Mouse (Mus musculus) right cerebral cortex, postnatal 14 days (tissue): ENCODE results near the gene Esp6.
"Not testable (repeated sequence)": the region's sequence is repeated elsewhere in the genome, so short reads cannot be mapped to it uniquely, and the experiment has no call there.

Experiments
- DNase-seq: peaks from one replicate; pipeline ENCODE4 v3.0.0; 2022

Esp6 gene

DNA sequence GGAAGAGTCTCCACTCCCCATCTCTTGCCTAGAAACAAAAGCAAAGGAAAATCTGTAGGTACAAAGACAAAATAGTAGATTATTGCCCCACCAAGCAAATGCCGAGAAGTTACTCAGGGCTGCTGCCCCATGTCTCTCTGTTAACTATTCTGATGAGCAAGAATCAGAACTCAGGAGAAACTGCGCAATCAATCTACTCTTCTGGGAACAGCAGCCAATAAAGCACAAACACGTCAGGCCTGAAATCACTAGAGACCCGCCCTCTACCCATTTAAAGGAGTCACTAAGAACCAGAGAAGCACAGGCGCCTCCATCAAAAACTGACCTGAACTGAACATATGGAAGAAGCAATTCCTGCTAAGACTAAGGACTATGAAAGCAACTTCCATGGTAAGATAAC is at the start of gene Esp6:
Gene Esp6, plus strand, starts transcription at position 301 of the 400 bp plus-strand sequence.
- no peak for DNase-seq

- DNase-seq, result no peak
Measured at GRCm38 (mm10) chr17:40519818-40520217, 41.5 kb upstream of the Esp6 start, which contains the start of gene Esp8. Gene Esp8 (plus strand): TSS chr17:40520022.

GRCm38 (mm10) chr17:40529813-40530212 is 31.5 kb upstream of the Esp6 start:
- DNase-seq, result no peak

- no peak for DNase-seq
Measured at GRCm38 (mm10) chr17:40531147-40531546, 30.2 kb upstream of the Esp6 start.

GRCm38 (mm10) chr17:40547005-40547404 is 14.3 kb upstream of the Esp6 start:
- DNase-seq, result not testable (repeated sequence)

- no peak for DNase-seq
Measured at GRCm38 (mm10) chr17:40553470-40553869, 7.8 kb upstream of the Esp6 start.

- not testable (repeated sequence) for DNase-seq
Measured at GRCm38 (mm10) chr17:40583906-40584305, 22.6 kb downstream of the Esp6 start.

DNA sequence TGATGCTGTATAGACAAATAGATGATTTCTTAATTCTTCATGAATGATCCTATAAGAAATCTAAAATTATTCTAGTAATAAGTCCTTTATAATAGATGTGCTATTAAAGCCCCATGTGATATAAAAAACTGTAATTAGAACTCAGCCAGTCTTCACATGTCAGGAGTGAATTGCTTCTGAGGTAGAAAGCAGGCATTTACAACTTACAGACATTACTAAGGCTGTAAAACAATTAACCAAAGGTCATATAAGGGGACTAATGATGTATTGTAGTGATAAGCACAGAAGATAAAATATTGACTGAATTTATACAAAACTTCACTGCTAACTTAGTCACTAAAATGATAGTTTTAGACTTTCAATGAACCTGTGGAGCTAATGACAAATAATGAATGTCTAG is 30.0 kb downstream of the Esp6 start:
- no peak for DNase-seq

DNA sequence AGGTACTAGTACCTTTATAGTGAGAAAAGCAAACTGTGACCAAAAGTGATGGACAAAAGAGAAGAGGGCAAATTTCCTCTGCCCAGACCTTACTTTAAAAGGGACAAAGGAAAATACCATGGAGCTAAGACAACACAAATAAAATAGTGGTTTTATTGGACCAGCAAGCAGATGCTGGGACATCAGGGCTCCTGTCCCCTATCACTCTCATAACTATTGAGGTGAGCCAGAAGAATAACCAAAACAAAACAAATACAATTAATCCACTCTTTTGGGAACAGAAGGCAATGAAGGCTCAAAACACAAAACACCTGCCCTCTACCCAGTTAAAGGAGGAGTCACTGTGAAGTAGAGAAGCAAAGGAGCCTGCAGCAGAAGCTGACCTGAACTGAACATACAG is 37.0 kb downstream of the Esp6 start, which contains the start of gene Esp4:
Gene Esp4, plus strand, starts transcription at position 301 of the 400 bp plus-strand sequence.
- DNase-seq, result no peak
